Mouse (Mus musculus) bone marrow macrophage, adult 2 months (primary cell): ENCODE data around the gene 1700018B08Rik.

ENCODE experiments used
- CTCF ChIP-seq: IDR thresholded peaks from 2 replicates; pipeline ENCODE4 v1.5.1; 2012; ENCODE audit warnings: low read depth, mild to moderate bottlenecking, low read length, moderate library complexity
- POLR2A ChIP-seq: IDR thresholded peaks from 2 replicates; pipeline ENCODE4 v1.6.1; 2012; ENCODE audit warnings: mild to moderate bottlenecking, low read depth, low read length, borderline replicate concordance

- no peak for TF ChIP-seq POLR2A
- TF ChIP-seq CTCF: no peak
Observed at GRCm38 (mm10) chr8:121528790-121529189, 15.3 kb downstream of the 1700018B08Rik start.
